Mouse (Mus musculus): ENCODE data around the gene Aven. TPM values are rescaled to one million over a fixed set of nuclear protein-coding genes. Genes with fewer than 3 reads are reported as not detected.

Gene Aven
- total RNA-seq, 2 experiments from 2014 or later: 9.8 to 11.2 TPM

DNA sequence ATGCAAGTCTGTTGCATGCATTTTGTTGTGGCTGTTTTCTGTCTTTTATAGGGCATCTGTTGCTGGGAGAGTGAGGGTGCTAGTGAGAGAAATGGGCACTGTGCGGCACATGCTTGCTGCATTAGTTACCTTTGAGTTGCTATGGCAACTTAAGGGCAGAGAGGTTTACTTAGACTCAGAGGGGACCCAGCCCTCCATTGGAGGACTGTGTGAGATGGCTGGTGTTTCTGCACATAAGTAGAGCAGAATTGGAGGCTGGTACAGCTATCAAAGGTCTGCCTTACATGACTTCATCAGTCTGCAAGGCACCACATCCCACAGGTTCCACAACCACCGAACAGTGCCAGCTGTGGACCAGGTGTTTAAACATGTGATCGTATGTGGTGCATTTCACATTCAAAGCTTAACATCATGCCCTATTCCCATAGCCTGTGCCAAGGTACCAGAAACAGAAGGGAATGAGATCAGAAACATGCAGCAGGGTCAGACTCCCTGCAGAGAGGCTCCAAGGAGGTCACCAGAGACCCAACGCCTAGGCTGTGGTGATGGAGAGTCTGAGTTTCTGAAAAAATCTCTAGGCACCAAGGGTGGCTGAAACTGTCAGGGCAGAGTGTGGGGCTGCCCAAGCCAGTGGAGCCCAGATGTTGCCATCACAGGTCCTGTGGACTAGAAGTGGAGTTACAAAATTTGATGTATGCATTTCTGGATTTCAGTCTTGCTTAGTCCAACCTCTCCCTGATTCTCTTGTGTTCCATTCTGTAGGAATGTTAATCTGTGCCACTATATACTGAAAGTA, 73.7 kb downstream of the Aven start:
- DNase-seq (ENCODE audit: extremely low spot score in 1 of 2, low spot score in 2 of 2): no peak
- intact Hi-C loops (cut with DNase I): no loop called here
- no peak overlapping the region for H3K27ac ChIP-seq
- H3K4me3 ChIP-seq: no peak overlapping the region
- TF ChIP-seq CTCF (IDR thresholded peaks at IDR 0.05): no peak

DNA sequence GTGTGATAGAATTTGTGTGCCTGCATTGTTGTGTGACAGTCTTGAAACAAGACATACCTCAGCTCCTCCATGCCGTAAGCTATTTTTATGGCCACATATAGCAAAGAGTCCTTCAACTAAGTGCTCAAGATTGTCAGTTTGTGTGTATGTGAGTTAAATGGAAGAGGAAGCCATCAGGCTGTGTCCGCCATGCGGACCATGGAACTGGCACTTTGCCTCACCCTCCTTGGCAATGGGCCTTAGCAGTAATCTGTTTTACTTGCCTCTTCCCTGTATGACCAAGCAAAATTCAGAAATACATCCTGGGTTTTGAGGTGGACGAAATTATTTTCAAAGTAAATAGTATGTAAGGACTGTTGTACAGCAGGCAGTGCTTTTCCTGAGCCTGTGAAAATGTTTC, 75.0 kb downstream of the Aven start:
- TF ChIP-seq CTCF (IDR thresholded peaks at IDR 0.05): no peak

DNA sequence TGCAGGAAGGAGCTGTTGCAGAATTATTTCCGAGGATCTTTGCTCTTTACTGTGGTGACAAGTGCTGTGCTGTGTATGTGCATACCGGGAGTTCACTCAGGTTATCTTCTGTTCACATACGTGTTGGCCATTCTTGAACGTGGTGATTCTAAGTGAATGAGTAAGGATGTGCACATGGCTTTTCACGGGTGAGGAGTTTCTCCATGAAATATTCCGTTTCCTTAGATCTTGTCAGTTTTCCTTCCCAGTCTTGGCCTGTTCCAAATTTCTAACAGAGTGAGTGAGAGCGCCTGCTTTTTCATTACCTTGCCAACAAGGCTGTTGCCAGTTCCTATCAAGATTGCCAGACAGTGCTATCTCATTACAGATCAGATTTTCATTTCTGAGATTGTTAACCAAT, 98.2 kb downstream of the Aven start:
- no peak for TF ChIP-seq CTCF (IDR thresholded peaks at IDR 0.05)
- intact Hi-C loops (cut with DNase I): no loop called here
- no peak overlapping the region for H3K4me3 ChIP-seq
- peak overlapping the region; percentile 45; the same call in 1 of the 2 replicates for H3K27ac ChIP-seq
- no peak for DNase-seq (ENCODE audit: extremely low spot score in 1 of 2, low spot score in 2 of 2)

More for the DNA sequence above, 75.0 kb downstream of the Aven start:
- H3K4me3 ChIP-seq: no peak overlapping the region
- intact Hi-C loops (cut with DNase I): no loop called here
- H3K27ac ChIP-seq: no peak overlapping the region
- DNase-seq (ENCODE audit: extremely low spot score in 1 of 2, low spot score in 2 of 2): no peak

DNA sequence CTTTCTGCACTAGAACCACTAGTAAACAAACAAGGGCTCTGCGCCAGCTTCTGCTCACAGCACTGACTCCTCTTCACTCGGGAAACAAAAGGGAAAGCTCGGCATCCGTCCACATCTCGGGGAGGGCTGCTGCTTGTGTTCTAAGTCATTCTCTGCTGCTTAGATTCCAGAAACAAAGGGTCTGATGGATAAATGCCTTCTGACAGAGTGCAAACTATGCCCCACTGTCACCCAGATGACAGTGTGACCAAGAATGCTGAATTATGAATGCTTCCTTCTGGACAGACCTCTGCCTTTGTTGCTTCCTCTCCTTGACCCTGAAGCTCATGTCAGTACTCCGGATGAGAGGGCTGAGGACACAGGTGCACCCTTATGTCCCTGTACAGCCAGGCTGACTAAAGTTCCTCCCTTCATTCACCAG, 98.7 kb downstream of the Aven start:
- intact Hi-C loops (cut with DNase I): no loop called here
- TF ChIP-seq CTCF (IDR thresholded peaks at IDR 0.05): no peak
- H3K27ac ChIP-seq: peak overlapping the region; percentile 45; the same call in 1 of the 2 replicates
- peak; percentile 26 to 35 for DNase-seq (ENCODE audit: extremely low spot score in 1 of 2, low spot score in 2 of 2)
- no peak overlapping the region for H3K4me3 ChIP-seq

DNA sequence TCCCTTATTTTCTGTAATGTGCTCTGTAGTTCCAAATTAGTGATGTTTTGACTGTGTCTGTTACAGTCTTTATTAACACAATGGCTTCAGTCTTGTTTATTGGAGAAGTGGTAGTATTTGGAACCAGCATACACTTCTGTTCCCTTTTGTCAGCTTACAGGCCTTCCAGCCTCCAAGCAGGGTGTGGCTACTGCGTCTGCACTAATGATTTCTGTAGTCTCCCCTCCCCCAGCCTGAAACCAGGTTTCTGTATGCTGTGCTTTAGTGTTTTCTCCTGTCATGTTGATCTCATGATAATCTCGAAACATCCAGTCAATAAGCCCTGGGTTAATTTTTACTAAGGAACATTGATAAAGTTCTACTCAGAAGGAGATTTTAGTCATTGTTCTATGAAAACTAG, 100.6 kb downstream of the Aven start:
- DNase-seq (ENCODE audit: extremely low spot score in 1 of 2, low spot score in 2 of 2): no peak
- TF ChIP-seq CTCF (IDR thresholded peaks at IDR 0.05): no peak
- intact Hi-C loops (cut with DNase I): no loop called here
- no peak overlapping the region for H3K4me3 ChIP-seq
- H3K27ac ChIP-seq: no peak overlapping the region

DNA sequence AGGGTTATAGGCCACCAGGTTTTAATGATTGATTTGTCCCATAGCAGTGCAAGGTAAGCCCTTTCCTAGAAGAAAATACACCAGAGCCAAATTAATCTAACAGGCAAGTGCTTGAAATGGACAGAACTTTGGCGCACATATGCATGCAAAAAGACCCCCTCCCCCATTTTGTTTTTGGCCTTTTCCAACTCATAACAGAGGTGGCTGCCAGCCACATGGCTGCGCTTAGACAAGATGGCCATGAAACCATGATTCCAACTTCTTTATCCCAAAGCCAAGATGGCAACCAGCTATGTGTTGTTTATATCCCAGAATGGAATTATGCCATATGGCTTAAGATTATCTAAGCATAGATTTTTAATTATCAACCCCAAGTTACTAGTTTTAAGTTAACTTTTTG, 101.0 kb downstream of the Aven start:
- no peak overlapping the region for H3K27ac ChIP-seq
- intact Hi-C loops (cut with DNase I): no loop called here
- TF ChIP-seq CTCF (IDR thresholded peaks at IDR 0.05): no peak
- DNase-seq (ENCODE audit: extremely low spot score in 1 of 2, low spot score in 2 of 2): no peak
- no peak overlapping the region for H3K4me3 ChIP-seq

DNA sequence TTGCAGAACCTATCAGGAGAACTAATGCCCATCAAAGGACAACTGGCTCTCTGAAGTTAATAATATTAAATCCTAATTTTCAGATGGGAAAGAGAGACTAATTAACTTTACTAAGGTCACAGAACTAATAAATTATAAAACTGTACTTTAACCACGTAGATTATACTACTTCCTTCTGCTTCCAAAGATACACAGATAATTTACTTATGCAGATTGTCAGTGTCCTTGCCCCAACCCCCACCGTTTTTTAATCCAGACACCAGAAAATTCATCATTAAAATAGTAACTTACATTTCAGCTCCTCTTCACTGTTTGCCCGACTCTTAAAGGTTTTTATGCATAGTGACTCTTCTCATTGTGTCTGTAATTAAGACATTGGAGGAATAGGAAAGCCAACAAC, 103.0 kb downstream of the Aven start:
- intact Hi-C loops (cut with DNase I): no loop called here
- no peak for TF ChIP-seq CTCF (IDR thresholded peaks at IDR 0.05)
- no peak overlapping the region for H3K27ac ChIP-seq
- no peak overlapping the region for H3K4me3 ChIP-seq
- no peak for DNase-seq (ENCODE audit: extremely low spot score in 1 of 2, low spot score in 2 of 2)

DNA sequence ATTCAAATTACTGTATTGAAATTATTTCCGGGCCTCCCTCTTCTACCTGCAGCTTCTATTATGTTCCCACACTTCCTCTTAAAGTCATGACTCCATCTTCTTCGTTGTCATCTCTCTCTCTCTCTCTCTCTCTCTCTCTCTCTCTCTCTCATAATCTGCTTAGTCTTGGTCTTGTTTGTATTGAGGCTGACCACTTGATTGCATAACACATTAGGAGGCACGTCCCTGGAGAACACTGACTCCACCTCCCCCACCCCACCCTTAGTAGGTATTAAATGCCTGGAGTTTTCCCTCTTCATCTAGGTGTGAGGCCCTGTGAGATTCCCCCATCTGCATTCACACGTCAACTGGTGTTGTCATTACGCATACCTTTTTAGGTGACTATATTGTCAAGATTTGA, 103.7 kb downstream of the Aven start:
- intact Hi-C loops (cut with DNase I): no loop called here
- TF ChIP-seq CTCF (IDR thresholded peaks at IDR 0.05): no peak
- DNase-seq (ENCODE audit: extremely low spot score in 1 of 2, low spot score in 2 of 2): no peak
- H3K4me3 ChIP-seq: no peak overlapping the region
- H3K27ac ChIP-seq: no peak overlapping the region

DNA sequence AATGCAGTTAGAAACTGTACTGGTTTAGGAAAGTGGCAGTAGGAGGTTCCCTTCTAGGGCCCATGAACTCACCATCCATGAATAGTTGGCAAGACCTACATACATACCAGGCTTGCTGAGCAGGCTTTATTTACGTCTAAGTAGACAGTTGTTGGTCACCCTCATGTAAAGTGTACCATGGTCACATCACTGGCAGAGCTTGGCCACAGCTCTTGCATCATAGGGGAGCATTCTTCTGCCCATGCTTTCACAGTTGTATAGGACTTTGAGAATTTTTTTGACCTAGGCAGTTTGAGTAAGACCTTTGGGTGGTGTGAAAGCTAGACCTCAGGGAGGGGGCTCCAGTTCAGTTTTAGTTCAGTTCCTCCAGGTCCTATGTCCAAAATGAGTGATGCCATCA, 104.3 kb downstream of the Aven start:
- Histone ChIP-seq H3K27ac (no peak overlapping the region), H3K4me3 (no peak overlapping the region)
- intact Hi-C loops (cut with DNase I): no loop called here
- DNase-seq (ENCODE audit: extremely low spot score in 1 of 2, low spot score in 2 of 2): no peak
- no peak for TF ChIP-seq CTCF (IDR thresholded peaks at IDR 0.05)

DNA sequence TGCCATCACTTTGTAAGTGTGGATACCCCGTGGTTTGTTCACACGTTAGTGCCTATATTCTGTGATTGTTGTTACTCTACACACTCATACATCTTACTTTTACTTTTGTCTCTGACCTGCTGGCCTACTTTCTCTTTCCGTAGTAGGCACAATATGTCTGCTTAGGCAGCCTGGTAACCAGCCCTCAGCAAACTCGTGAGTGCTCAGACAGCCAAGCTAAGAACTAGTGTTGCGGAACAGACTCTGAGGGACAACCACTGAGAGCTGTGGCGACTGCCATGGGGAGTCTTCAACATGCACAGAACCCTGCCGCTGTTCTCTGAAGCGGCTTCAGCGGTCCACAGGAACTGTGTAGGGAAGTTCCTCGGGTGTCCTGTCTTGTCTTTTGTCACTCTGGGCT, 107.5 kb downstream of the Aven start:
- no peak for DNase-seq (ENCODE audit: extremely low spot score in 1 of 2, low spot score in 2 of 2)
- intact Hi-C loops (cut with DNase I): no loop called here
- no peak for TF ChIP-seq CTCF (IDR thresholded peaks at IDR 0.05)
- no peak overlapping the region for H3K27ac ChIP-seq
- H3K4me3 ChIP-seq: no peak overlapping the region

DNA sequence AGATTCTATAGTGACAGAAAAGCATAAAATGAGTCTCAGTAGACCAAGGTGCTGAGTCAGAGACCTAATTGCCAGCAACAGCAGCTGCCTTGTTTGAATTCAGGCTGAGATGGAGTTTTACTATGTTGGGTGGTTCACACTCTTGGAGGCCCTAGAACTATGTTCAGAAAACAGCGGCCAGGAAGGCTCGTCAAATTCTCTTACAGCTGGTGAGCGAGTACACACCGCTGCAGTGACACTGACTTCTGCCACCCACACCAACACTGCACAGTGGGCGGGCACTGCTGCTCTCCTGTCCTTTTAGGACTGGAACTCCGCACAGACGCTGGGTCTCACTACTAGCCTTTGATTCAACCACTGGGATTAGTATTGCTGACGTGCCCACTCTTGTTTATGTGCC, 109.7 kb downstream of the Aven start:
- intact Hi-C loops (cut with DNase I): no loop called here
- no peak for TF ChIP-seq CTCF (IDR thresholded peaks at IDR 0.05)
- no peak overlapping the region for H3K27ac ChIP-seq
- H3K4me3 ChIP-seq: no peak overlapping the region
- peak in 1 of 2 experiments; percentile 24 for DNase-seq (ENCODE audit: extremely low spot score in 1 of 2, low spot score in 2 of 2)

DNA sequence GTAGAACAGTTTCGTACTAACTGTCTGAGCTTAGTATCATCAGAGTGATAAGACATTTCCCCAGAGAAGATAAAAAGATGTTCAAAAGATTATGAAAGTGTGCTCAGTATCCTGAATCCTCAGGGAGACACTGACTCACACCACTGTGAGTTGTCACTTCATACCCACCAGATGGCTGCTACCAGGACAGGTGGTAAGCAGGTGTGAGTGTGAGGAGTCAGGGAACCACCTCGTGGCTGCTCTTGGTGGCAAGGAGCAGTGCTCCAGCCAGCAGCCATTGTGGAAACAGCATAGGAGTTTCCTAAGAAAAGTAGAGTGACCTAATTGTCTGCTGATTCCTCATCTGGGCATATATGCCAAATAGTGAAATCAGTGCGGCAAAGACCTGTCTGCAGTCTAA, 113.8 kb downstream of the Aven start:
- Histone ChIP-seq H3K4me3 (no peak overlapping the region), H3K27ac (no peak overlapping the region)
- intact Hi-C loops (cut with DNase I): no loop called here
- TF ChIP-seq CTCF (IDR thresholded peaks at IDR 0.05): no peak
- DNase-seq (ENCODE audit: extremely low spot score in 1 of 2, low spot score in 2 of 2): no peak

DNA sequence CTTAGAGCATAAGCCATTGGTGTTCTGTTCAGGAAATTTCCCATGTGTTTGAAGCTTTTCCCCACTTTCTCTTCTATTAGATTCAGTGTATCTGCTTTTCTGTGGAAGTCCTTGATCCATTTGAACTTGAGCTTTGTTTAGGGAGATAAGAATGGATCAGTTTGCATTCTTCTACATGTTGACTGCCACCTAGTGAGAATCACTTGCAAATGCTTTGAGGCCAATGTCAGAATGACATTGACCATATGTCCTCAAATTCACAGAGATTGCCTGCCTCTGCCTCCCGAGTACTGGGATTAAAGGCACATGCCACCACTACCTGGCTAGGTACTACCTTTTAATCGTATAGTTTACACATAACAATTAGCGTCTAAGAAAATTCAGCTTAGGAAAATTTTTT, 119.9 kb downstream of the Aven start:
- no peak overlapping the region for H3K27ac ChIP-seq
- no peak for DNase-seq (ENCODE audit: extremely low spot score in 1 of 2, low spot score in 2 of 2)
- H3K4me3 ChIP-seq: no peak overlapping the region
- intact Hi-C loops (cut with DNase I): no loop called here
- peak; percentile 46 for TF ChIP-seq CTCF (IDR thresholded peaks at IDR 0.05)
